In the genomic region with DNA sequence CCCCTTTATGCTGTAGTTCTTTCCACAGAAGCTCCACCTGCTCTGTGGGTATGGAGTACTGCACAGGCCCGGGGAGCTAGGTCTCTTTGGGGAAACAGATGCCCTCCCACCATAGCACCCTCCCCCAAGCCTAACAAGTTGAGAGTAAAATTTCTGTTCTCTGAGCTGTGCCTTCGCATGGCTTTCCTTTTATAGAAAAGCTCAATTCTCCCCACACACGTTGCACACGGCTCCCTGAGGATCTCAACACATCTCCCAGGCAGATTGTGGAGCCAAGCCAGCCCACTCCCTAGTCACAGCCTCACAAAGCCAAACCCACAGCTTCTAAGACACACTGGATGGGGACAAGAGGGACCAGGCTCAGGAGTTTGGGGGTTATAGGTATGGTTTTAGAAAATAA, we compare ENCODE assay signal across 9 mouse cellular contexts. TPM values are rescaled to one million over a fixed set of nuclear protein-coding genes. Genes with fewer than 3 reads are reported as not detected.
DNase-seq lines count a peak whose midpoint lies in the region; ATAC-seq lines count a peak whose summit lies in the region.
"Had no signal": no experiment of that assay in that cellular context is flagged by ENCODE, and none has a peak within 500 bp of the region (broad histone marks: within the 10 kb centered on the region; RNA-seq: fewer than 3 reads in every experiment).

No protein-coding gene starts in this region.

- H3K4me2 ChIP-seq in heart, embryonic 12.5 days = no peak overlapping the region

- no peak overlapping the region for H3K4me3 ChIP-seq in heart, embryonic 12.5 days

- WGBS in heart, embryonic 12.5 days = 58% methylated on average over 4 of the region's 4 CpGs

- ATAC-seq in heart, embryonic 12.5 days (ENCODE audit: insufficient number of reproducible peaks, low FRiP score) = no peak

- peaks cover 55% of the 10 kb centered on the region for H3K36me3 ChIP-seq in heart, embryonic 12.5 days

- DNase-seq in heart, adult 18-20 months = no peak
- DNase-seq in frontal cortex, postnatal 10 days (ENCODE audit: low spot score in 2 of 2) = peak; percentile 77 to 81
- DNase-seq in left cerebral cortex, postnatal 10 days (ENCODE audit: extremely low spot score in 1 of 2, low spot score in 2 of 2) = peak; percentile 81 to 85
- DNase-seq in right cerebral cortex, postnatal 14 days = peak; percentile 84
- DNase-seq in kidney, adult 9 months = no peak
- DNase-seq in T-cell, adult 2 months (ENCODE audit: low spot score) = no peak
- no peak for DNase-seq in gastrocnemius, postnatal 4 days (ENCODE audit: low spot score in 2 of 2)

- peak overlapping the region; percentile 31; the same call in 1 of the 2 replicates for H3K9ac ChIP-seq in heart, embryonic 12.5 days

- intact Hi-C loops in left cerebral cortex, postnatal 10 days (cut with DNase I) = loop anchor here (10.0 kb wide), 1 partner anchor 328 kb away; no protein-coding TSS in a partner anchor

- no peaks in the 10 kb centered on the region for H3K27me3 ChIP-seq in heart, embryonic 12.5 days (replicated peaks)

- no peaks in the 10 kb centered on the region for H3K9me3 ChIP-seq in heart, embryonic 12.5 days (replicated peaks)

- peaks cover 37% of the 10 kb centered on the region for H3K4me1 ChIP-seq in heart, embryonic 12.5 days (replicated peaks)

- H3K27ac ChIP-seq in heart, embryonic 12.5 days (ENCODE audit: poor library complexity, severe bottlenecking) = no peak overlapping the region

RNA-seq across cellular contexts. Expression of a gene that starts 2.2 kb away (rescaled TPM):
- 36.1 and 36.2 TPM in 2 replicates for polyA plus RNA-seq in heart, embryonic 12.5 days (2016; fragmentation: Nextera tagmentation; extraction: Ambion mirVana)
- under 1 TPM; 0.37 to 0.69 TPM for total RNA-seq in heart, adult 18-20 months (2021)
- total RNA-seq in left cerebral cortex, postnatal 10 days (2021) = 100 to 1,000 TPM; 508 to 519 TPM
- 1 to 10 TPM; 7.5 to 8.0 TPM for total RNA-seq in gastrocnemius, postnatal 4 days (2021)

RNA-seq across cellular contexts. Expression of a gene that starts 4.0 kb away (rescaled TPM):
- 41.0 and 41.5 TPM in 2 replicates for polyA plus RNA-seq in heart, embryonic 12.5 days (2016; fragmentation: Nextera tagmentation; extraction: Ambion mirVana)
- 10 to 100 TPM; 16.5 to 21.0 TPM for total RNA-seq in heart, adult 18-20 months (2021)
- total RNA-seq in left cerebral cortex, postnatal 10 days (2021) = 10 to 100 TPM; 32.3 to 33.3 TPM
- 10 to 100 TPM; 21.7 to 22.5 TPM for total RNA-seq in gastrocnemius, postnatal 4 days (2021)

RNA-seq across cellular contexts. Expression of a gene that starts 8.9 kb away (rescaled TPM):
- polyA plus RNA-seq in heart, embryonic 12.5 days (2016; fragmentation: Nextera tagmentation; extraction: Ambion mirVana) = 3.1 and 4.6 TPM in 2 replicates
- 1 to 10 TPM; 1.7 TPM for total RNA-seq in heart, adult 18-20 months (2021)
- 1 to 10 TPM; 8.6 to 8.9 TPM for total RNA-seq in left cerebral cortex, postnatal 10 days (2021)
- 1 to 10 TPM; 5.2 to 9.7 TPM for total RNA-seq in gastrocnemius, postnatal 4 days (2021)

RNA-seq across cellular contexts. Expression of a gene that starts 18.2 kb away (rescaled TPM):
- polyA plus RNA-seq in heart, embryonic 12.5 days (2016; fragmentation: Nextera tagmentation; extraction: Ambion mirVana) = 0.58 TPM in 1 of 2 replicates, not detected in the other
- total RNA-seq in heart, adult 18-20 months (2021) = under 1 TPM in 1 of 2 experiments, not detected in 1; 0.31 TPM
- 1 to 10 TPM in 1 of 2 experiments, not detected in 1; 1.6 TPM for total RNA-seq in left cerebral cortex, postnatal 10 days (2021)
- under 1 TPM in 1 of 2 experiments, not detected in 1; 0.20 TPM for total RNA-seq in gastrocnemius, postnatal 4 days (2021)
- total RNA-seq: hematopoietic stem cell, adult 5-6 weeks had no signal

RNA-seq across cellular contexts. Expression of a gene that starts 18.4 kb away (rescaled TPM):
- 28.7 and 32.2 TPM in 2 replicates for polyA plus RNA-seq in heart, embryonic 12.5 days (2016; fragmentation: Nextera tagmentation; extraction: Ambion mirVana)
- 10 to 100 TPM; 65.1 to 66.5 TPM for total RNA-seq in heart, adult 18-20 months (2021)
- total RNA-seq in left cerebral cortex, postnatal 10 days (2021) = 10 to 100 TPM; 59.8 to 68.6 TPM
- total RNA-seq in gastrocnemius, postnatal 4 days (2021) = 10 to 100 TPM; 58.3 to 62.6 TPM

Comparison
In these comparisons a context has a peak if more than half of its experiments do, and no peak if none do; other contexts are left out.
1. DNase-seq: peak in frontal cortex, postnatal 10 days (2 of 2), left cerebral cortex, postnatal 10 days (2 of 2) and right cerebral cortex, postnatal 14 days (single experiment); none in heart, adult 18-20 months (0 of 2), kidney, adult 9 months (single experiment), T-cell, adult 2 months (single experiment) and gastrocnemius, postnatal 4 days (0 of 2).
2. RNA of a gene that starts 2.2 kb away (total RNA-seq): 508 to 519 TPM in left cerebral cortex, postnatal 10 days; 7.5 to 8.0 TPM in gastrocnemius, postnatal 4 days and 0.37 to 0.69 TPM in heart, adult 18-20 months; every median in the first group is over 10 times any median in the second.